Mouse (Mus musculus) WW6 (cell line): ENCODE results near the gene H60b.
"Not testable (repeated sequence)": the region's sequence is repeated elsewhere in the genome, so short reads cannot be mapped to it uniquely, and the experiment has no call there.

Source experiments
- DNase-seq: peaks from one replicate; pipeline ENCODE4 v3.0.0-alpha.2; 2013; ENCODE audit warnings: low read depth, low spot score

H60b gene

GRCm38 (mm10) chr10:22273684-22274305 lies 115.4 kb downstream of the H60b start:
- no peak for DNase-seq

- no peak for DNase-seq
Observed at GRCm38 (mm10) chr10:22274445-22275057, 116.2 kb downstream of the H60b start.

GRCm38 (mm10) chr10:22278468-22278867 lies 120.1 kb downstream of the H60b start:
- DNase-seq = not testable (repeated sequence)

GRCm38 (mm10) chr10:22282816-22283215 lies 124.4 kb downstream of the H60b start:
- no peak for DNase-seq

- no peak for DNase-seq
Observed at GRCm38 (mm10) chr10:22295676-22296075, 137.3 kb downstream of the H60b start.

- no peak for DNase-seq
Observed at GRCm38 (mm10) chr10:22297033-22297762, 138.8 kb downstream of the H60b start.

GRCm38 (mm10) chr10:22297766-22298461 lies 139.5 kb downstream of the H60b start:
- DNase-seq = no peak

GRCm38 (mm10) chr10:22299324-22299723 lies 140.9 kb downstream of the H60b start:
- no peak for DNase-seq

GRCm38 (mm10) chr10:22301641-22302040 lies 143.3 kb downstream of the H60b start:
- DNase-seq = no peak

- DNase-seq = no peak
Observed at GRCm38 (mm10) chr10:22302344-22303057, 144.1 kb downstream of the H60b start.

- DNase-seq = no peak
Observed at GRCm38 (mm10) chr10:22303736-22304135, 145.3 kb downstream of the H60b start.

- no peak for DNase-seq
Observed at GRCm38 (mm10) chr10:22305801-22306200, 147.4 kb downstream of the H60b start.

GRCm38 (mm10) chr10:22306452-22306851 lies 148.1 kb downstream of the H60b start:
- no peak for DNase-seq

- no peak for DNase-seq
Observed at GRCm38 (mm10) chr10:22308221-22308620, 149.8 kb downstream of the H60b start.

- no peak for DNase-seq
Observed at GRCm38 (mm10) chr10:22322858-22323257, 164.5 kb downstream of the H60b start.
